Mouse (Mus musculus) lung, postnatal 25 days (tissue): ENCODE measurements around the gene Gpc5.

ENCODE experiments used
- DNase-seq: peaks from one replicate; pipeline ENCODE4 v3.0.0; 2022; ENCODE audit warnings: low spot score

Gene Gpc5

DNA sequence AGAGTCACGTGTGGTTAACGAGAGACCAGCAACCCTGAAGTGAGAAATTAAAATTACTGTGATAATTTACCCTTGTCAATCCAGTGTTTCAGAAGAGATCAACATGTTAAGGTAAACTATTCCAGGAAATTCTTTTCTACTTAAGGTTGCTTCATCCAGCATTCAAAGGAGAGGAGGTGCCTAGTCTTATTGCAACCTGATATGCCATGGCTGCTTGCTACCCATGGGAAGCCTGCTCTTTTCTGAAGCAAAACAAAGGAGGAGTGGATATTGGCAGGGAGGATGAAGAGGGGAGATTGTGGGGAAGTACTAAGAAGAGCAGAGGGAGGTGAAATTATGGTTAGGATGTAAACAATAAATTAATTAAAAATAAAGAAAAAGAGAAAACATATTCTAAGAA is 15.5 kb downstream of the Gpc5 start:
- no peak for DNase-seq

DNA sequence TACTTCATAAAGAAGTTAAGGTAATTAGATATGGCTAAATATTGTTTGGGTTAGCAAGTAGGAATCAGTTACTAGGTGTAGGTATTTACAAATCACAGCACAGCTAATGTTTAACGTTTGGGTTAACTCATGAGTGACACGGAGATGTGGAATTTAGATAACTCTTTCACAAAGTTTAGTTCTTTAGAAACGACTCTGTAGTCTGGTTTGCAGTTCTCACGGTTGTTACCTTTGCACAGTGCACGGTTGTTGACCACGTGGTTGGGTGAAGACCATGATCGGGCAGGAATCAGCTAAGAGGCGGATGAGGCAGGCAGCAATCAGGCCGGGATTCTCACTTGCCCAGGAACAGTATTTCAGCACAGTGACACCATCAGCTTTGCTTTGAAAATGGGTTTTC is 26.6 kb downstream of the Gpc5 start:
- DNase-seq, result no peak

DNA sequence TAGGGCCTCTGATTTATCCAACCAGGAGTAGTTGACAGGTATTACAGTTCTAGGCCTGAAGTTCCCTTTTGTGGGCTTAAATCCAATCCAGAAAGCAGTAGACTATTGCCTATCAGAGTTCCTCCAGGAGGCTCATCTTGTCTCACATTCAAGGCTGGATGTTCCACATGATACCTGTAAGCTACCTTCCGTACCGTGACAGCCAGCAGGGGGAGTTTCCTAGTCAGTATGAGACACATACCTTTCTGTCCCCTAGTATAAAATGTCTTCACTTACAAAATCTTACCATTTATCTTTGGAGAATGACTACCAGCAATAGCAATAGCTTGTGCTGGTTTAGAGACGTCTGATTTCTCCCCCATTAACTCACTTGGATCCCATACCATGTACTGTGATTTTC is 56.8 kb downstream of the Gpc5 start:
- DNase-seq, result no peak

DNA sequence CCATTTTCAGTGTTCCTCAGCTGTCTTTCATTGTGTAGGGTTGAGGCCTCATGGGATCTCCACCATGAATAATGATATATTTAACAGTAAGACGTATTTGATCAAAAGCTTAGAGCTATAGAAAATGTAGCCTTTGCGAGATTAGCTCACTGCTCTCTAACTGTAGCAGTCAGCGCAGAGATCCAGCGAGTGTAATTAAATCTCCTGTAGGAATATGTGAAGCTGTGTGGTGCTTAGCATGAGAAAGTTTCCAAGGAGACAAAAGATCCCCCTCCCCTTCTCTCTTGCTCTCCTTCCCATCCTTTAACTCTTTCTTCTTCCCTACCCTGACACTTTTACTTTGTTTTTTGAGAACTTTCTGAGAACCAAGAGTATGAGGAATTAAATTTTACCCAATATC is 64.6 kb downstream of the Gpc5 start:
- no peak for DNase-seq

DNA sequence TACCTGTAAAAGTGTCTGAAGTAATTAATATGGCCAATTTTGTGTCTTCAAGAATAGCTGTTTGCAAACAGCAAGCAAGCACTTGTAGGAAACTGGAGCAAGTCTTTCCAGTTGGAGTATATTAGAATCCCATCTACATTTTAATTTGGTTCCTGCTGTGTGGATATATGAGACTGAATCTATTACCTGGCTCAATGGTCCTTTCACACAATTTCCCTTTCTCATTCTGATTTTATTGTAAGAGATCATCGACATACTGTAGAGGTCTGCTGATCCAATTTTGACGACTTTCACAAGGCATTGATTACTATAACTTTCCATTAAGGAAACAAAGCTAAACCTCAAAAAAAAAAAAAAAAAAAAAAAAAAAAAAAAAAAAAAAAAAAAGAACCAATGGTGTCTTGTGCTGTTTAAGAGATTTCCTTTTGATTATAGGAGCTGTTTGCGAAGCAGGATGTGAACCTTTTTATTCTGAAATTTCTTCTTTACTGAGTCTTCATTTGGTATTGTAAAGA is 85.4 kb downstream of the Gpc5 start:
- no peak for DNase-seq

DNA sequence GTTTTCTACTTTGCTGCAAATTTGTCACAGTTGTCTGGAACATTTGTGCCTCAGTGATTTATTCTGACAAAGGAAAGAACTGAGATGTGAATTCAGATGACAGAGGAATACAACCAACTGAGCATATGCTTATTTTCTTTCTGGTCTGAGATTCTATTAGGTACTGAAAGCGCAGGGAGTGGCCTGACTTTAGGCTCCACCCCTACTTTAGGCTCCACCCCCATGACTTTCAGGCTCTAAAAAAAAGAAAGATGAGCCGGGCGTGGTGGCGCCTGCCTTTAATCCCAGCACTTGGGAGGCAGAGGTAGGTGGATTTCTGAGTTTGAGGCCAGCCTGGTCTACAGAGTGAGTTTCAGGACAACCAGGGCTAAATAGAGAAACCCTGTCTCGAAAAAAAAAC is 87.9 kb downstream of the Gpc5 start:
- no peak for DNase-seq

DNA sequence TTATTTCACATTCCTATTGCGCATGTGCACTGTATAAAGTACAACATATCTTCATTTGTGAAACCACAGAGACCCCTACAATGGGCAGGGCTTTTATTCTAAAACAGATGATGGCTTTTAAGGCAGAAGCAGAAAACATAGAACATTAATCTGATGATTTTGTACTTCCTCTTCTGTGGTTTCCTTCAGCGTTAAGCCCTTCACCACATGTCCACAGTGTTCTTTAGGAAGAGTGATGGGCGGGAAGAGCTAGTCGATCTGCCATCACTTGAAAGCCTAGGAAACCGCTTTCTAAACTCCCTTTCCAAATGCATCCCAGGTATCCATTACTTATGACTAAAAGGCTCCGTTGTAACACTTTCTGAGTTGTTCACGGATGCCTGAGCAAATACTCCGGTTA is 96.2 kb downstream of the Gpc5 start:
- no peak for DNase-seq

DNA sequence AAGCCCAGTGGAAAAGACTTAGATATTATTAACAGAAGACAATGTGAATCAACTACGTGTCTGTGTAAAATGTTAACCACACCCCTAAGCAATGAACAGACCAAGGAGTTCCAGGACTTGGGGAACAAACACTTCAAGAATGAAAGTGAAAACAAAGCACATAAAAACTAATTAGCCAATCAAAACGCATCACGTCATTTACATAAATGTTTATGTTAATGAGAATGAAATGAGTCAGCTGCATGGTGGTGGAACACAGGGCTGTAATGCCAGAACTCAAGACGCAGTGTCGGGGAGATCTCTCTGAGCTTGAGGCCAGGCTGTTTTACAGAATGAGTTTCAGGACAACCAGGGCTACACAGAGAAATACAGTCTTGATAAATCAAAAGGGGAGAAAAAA is 136.1 kb downstream of the Gpc5 start:
- no peak for DNase-seq

DNA sequence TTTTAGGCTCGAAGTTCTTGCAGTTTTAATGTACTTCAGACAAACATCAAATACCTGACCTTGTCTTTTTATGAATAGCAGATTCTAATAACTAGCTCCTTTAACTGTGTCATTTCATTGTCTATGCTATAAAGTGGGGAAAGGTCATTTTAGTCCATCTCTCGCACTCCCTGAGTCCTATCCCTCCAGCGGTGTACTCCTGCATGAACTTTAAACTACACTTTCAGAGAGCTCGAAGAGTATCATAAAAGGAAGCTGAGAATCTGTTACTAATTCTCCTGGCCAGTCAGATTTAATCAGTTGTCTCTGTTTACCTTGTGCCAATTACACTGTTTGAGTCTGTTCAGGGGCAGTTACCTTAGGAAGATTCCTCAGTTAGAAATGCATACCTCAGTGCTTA is 144.4 kb downstream of the Gpc5 start:
- DNase-seq, result no peak

DNA sequence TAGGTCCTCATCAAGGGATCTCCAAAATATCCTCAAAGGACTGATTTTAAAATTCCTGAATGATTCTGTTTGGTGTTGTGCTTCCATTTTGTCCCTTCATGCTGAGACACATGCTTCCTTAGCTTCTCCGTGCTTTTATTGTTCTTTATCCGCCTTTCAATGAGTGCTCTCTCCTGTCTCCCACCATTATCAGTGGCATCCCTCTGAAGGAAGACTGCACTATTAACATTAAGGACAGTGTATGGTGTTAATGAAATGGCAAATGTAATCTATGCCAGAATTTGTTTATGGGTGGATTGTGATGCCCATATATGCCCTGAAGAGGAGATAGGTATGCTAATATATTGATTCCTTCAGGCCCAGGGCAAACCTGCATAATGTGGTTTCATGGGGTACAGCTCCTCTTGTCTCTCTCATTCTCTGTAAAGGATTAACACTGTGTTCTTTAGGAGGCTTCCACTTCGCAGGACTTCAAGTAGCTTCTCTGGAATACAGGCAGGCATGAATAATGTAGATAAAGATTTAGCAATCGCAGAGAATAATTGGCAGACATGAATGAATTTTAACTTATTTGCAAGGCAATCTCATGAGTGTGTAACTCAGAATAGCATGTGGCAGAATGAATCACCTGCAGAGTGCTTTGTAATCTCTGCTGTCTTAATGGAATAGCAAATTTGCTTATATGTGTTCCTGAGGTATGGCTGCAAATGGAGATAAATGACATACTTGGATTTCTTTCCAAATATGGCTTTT is 148.8 kb downstream of the Gpc5 start:
- no peak for DNase-seq

DNA sequence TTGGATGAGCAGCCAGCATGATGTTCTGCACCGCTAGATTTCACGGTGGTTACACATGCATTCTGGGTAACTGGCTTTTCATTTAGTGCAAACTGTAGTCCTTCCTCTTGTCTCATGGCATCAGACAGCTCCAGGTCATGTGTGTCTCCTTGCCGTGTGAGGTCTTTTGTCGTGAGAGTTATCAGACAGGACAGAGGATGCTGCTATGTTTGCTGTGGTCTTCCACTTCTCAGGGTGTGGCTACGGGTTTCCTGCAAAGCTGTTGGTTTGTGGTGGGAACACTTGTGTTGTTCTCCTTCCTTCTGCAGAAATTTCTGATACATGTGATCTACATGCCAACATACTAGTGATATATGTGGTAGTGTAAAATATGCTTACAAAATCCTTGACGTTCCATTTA is 158.5 kb downstream of the Gpc5 start:
- DNase-seq, result no peak

DNA sequence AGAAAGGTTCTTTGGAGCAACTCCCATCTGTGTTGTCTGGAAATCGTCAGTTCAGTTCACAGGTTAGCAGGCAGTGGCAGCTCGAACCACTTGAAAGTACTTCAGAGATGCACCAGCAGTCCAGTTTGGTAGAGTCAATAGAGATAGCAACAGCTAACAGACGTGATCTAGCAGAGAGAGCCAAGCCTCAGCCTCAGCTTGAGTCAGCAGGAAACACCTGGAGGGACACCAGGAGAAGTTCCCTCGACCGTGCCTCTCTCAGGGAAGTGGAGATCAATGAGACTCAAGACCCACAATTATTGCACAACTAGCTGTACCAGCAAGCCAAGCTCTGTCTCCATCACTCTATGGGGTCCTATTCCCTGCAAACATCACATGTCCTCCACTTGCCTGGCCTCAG is 159.8 kb downstream of the Gpc5 start:
- DNase-seq, result no peak

DNA sequence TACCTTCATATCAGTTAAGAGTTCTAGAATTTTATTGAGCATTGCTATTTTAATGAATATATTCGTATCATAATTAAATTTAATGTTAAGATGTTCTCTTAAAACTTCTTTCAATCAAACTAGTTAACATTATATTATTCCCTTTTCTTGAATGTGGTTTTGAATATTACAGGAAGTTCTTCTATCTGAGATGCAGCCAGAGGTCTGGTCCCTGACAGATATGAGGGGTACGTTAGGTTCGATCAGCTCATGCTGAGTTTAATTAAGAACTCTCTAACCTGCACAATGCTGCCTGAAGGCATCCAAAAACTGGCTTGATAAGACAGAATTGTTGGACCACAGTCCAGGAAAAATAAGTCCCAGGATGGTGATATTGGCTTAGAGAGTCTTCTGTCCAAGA is 161.1 kb downstream of the Gpc5 start:
- DNase-seq, result no peak

DNA sequence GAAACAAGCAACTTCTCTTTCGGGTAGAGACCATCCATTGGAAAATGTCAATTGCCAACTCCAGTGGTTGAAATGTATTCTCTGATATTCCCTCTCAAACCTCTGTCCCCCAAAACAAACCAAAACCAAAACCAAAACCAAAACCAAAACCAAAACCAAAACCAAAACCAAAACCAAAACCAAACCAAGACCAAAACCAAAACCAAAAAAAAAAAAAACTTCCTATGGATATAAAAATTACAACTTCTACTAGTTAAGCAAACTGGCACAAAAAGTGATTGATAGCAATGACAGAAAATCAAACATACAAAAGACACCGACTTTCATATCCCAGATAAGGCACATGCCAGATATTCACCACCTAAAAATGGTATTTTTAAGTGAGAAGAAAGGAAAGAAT is 161.7 kb downstream of the Gpc5 start:
- DNase-seq, result no peak

DNA sequence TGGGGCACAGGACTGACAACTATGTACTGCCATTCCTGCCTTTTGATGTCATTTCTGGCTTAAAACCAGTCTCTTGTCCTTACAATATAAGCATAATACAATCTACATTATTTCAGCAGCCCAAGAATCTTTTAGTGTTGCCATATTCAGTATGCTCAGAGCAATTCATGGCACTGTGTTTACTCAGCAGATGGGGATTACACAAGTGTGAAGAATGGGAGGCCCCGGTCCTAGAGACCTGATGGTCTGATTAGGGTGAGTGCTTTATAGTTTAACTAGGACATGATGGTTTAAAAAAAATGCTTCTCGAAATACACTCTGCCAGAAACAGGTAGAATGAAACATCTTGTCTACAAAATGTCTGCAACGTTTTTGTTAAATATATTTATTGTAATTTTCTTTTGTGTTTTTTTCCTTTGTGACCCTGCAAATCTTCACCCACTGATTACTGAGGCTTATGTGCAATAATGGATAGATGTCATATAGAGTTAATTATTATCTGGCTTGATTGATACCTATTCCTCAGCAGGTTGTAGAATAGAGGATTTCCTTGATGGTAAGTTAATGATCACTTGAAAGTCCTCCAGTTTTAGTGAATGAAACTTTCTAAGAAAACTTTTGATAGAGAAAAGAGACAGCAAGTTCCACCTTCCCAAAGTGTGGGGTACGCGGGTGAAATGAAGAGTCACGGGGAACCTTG is 177.8 kb downstream of the Gpc5 start:
- no peak for DNase-seq

DNA sequence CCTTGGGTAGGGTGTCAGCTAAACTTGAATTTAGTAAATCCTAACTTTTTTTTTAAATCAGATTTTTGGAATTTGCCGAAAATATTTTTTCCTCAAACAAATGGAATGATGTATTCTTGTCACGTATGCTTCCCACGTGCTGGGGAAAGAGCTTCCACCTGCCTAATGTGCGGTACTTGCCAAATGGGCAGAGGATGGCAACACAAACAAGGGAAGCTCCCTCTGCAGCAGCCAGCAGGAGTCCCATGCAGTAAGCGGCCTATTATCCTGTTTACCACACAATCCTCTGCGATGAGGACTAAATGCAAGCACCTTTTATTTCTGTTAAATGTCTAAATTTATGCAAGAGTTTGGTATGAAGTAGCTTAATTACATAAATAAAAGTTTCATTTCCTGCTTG is 178.4 kb downstream of the Gpc5 start:
- no peak for DNase-seq

DNA sequence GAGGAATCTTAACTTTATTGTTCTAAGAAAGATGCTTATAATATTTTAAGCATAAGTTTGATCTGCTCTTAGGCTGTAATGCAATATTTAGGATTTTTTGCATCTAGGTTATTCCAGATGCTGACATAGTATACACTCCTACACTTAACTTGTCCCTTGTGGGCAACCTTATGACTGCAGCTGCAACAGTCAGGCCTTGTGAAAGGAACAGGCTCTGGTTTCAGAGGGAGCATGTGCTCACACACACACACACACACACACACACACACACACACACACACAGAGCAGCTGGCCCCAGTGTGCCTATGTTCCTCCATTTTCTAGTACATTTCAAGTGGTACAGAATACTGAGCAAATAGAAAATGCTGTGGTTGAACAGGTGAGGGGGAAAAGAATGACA is 190.8 kb downstream of the Gpc5 start:
- DNase-seq, result no peak

DNA sequence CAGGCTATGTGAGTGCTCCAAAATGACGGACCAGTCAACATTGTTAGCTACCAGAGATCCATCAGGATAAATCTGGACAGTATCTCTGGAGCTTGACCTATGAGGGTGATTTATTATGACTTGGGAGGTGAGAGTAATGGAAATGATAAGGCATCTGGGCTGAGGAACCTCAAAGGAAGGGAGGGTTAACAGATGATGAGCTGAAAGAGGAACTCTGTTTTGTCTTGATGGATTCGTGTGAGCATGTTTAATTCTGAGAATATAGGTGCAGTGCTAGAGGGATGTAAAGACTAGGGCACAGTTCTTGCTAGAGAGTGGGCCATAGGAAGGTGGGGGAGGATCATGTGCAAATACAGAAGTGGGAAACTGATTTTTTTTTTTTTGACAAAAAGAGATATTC is 232.2 kb downstream of the Gpc5 start:
- DNase-seq, result no peak

DNA sequence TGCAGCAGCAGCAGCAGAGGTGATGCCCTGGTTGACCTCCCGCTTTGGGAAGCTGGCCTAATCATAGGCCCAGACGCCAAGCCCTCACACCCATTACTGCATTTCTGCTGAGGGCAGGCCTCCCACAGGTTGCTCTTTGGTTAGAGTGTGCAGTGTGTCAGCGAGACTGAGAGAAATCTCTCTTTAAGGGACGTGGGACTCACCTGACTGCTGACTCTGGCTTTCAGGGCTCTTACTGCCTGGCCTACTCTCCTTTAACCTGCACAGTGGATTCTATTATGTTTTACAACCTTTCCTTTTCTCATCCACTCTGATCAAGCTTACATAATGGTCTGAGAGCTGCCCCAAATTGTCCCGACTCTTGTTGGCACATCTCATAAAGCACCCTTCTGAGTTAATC is 234.4 kb downstream of the Gpc5 start:
- DNase-seq, result no peak

DNA sequence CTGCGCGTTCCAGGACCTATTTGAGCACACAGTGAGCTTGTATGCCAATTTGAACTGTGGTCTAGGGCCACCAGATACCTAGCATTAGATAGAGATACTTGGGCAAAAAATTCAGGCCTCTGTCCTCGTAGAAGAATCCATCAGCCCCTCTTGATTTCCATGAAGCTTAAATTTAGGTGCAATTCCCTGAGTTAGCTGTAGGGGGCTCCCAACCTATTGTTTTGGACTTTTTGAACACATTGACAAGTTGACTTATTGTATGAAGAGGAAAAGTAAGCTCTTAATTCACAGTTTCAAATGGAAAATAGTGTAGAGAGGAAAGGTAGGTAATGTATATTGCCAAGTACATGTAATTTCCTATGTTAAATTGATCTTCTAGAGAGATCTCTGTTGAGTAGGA is 247.1 kb downstream of the Gpc5 start:
- no peak for DNase-seq

DNA sequence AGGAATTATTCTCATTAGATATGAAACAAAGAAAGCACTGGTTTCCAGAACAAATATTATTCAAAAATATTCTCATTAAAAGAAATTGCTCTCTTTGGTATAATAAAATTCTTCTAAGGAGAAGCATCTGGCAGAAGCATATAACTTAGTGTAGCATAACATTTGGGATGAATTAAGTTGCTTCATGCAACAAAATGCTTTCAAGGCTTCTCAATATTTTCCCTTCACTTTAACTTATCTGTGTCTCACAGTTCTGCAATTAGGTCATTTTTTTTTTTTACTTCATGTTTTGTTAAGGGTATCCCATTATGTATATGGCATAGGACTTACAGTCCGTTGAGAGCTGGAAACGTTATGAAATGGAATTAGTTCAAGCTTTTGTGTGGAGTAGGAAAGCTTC is 250.6 kb downstream of the Gpc5 start:
- no peak for DNase-seq

DNA sequence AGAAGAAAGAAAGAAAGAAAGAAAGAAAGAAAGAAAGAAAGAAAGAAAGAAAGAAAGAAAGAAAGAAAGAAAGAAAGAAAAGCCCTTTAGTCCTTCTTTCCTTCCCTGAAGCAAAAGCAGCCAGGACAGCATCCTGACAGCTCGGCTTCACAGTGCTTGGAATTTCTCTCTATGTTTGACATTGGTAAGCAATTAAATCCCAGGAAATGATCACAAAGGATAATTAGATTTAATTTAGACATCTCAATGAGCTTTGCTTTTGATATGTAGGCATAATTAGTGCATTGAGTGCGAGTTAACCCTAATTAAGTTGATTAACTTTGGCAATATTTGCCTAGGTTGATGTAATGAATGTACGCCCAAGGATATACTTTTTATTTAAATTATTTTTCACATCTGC is 257.4 kb downstream of the Gpc5 start:
- no peak for DNase-seq

DNA sequence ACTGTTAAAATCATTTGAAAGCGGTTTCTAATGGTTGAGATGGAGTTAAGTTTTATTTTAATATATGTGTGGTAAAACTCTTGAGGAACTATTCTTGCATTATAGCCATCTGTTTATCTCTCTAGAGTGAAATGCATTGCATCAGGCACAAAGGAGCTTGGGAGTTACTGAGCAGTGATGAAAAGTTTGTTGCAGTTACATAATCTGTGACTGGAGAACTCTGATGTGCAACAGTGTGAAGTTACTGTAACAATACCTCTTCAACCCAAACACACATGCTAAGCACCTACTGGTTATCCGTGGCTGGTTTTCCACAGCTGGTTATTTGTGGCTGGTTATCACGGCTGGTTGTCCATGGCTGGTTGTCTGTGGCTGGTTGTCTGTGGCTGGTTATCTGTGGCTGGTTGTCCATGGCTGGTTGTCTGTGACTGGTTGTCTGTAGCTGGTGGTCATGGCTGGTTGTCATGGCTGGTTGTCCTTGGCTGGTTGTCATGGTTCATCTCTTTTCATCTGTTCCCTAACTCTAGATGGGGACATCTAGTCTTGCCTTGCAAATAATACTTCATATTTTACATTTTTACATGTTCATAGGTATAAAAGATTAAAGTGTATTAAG is 273.4 kb downstream of the Gpc5 start:
- DNase-seq, result no peak
